Mouse (Mus musculus) MEL (cell line): ENCODE data around the gene Olfr323.

Source experiments
- BHLHE40 ChIP-seq: IDR thresholded peaks from 2 replicates; pipeline ENCODE4 v1.6.1; 2012; ENCODE audit warnings: low read depth, mild to moderate bottlenecking, inconsistent platforms, low read length, improper control_type of control experiment, borderline replicate concordance
- CHD1 ChIP-seq: IDR thresholded peaks from 2 replicates; pipeline ENCODE4 v1.6.1; 2012; ENCODE audit warnings: low read depth, mild to moderate bottlenecking, inconsistent platforms, low read length, improper control_type of control experiment
- CTCF ChIP-seq, 3 experiments: IDR thresholded peaks in 2 of 3; conservative IDR thresholded peaks in 1 of 3; 2 replicates each; pipeline ENCODE4 v1.5.1; 2011 to 2012; ENCODE audit warnings: low read length in 3 of 3, low read depth in 2 of 3, mild to moderate bottlenecking in 2 of 3, improper control_type of control experiment in 1 of 3, inconsistent platforms in 1 of 3, mixed read lengths in 1 of 3, moderate library complexity in 1 of 3; ENCODE audit not compliant: control insufficient read depth in 1 of 3, insufficient read depth in 1 of 3, poor library complexity in 1 of 3, severe bottlenecking in 1 of 3
- MAFK ChIP-seq: IDR thresholded peaks from 2 replicates; pipeline ENCODE4 v1.6.1; 2011; ENCODE audit warnings: low read depth, mild to moderate bottlenecking, low read length, improper control_type of control experiment, borderline replicate concordance
- POLR2A ChIP-seq, 2 experiments: IDR thresholded peaks; 2 replicates each; pipeline ENCODE4 v1.6.1; 2011 to 2012; ENCODE audit warnings: low read length in 2 of 2, mild to moderate bottlenecking in 2 of 2, control low read depth in 1 of 2, improper control_type of control experiment in 1 of 2, low read depth in 1 of 2, moderate library complexity in 1 of 2; ENCODE audit not compliant: control insufficient read depth in 1 of 2, insufficient read depth in 1 of 2, poor library complexity in 1 of 2
- SIN3A ChIP-seq: IDR thresholded peaks from 2 replicates; pipeline ENCODE4 v1.6.1; 2012; ENCODE audit warnings: low read length, improper control_type of control experiment, inconsistent platforms
- USF1 ChIP-seq: IDR thresholded peaks from 2 replicates; pipeline ENCODE4 v1.6.1; 2014; ENCODE audit warnings: low read depth, mild to moderate bottlenecking, inconsistent platforms, low read length, improper control_type of control experiment, moderate library complexity
- USF2 ChIP-seq, 2 experiments: IDR thresholded peaks; 2 replicates each; pipeline ENCODE4 v1.6.1; 2011 to 2012; ENCODE audit warnings: improper control_type of control experiment in 2 of 2, low read length in 2 of 2, borderline replicate concordance in 1 of 2, inconsistent platforms in 1 of 2, low read depth in 1 of 2, mild to moderate bottlenecking in 1 of 2; ENCODE audit not compliant: insufficient read depth in 1 of 2
- ZNF384 ChIP-seq: IDR thresholded peaks from 2 replicates; pipeline ENCODE4 v1.6.1; 2012; ENCODE audit warnings: low read depth, mild to moderate bottlenecking, inconsistent platforms, low read length, improper control_type of control experiment

- no peak for TF ChIP-seq ZNF384
- no peak for TF ChIP-seq CTCF (IDR thresholded peaks at IDR 0.05 in 2 of 3, conservative IDR thresholded peaks at IDR 0.05 in 1 of 3; ENCODE audit: control insufficient read depth in 1 of 3, insufficient read depth in 1 of 3, low read depth in 2 of 3, low read length in 3 of 3, poor library complexity in 1 of 3, severe bottlenecking in 1 of 3)
- TF ChIP-seq USF2 (IDR thresholded peaks at IDR 0.05; ENCODE audit: borderline replicate concordance in 1 of 2, insufficient read depth in 1 of 2, low read depth in 1 of 2, low read length in 2 of 2) = no peak
- no peak for TF ChIP-seq CHD1
- no peak for TF ChIP-seq USF1
- no peak for TF ChIP-seq SIN3A
- TF ChIP-seq BHLHE40 = no peak
- no peak for TF ChIP-seq MAFK
- TF ChIP-seq POLR2A (IDR thresholded peaks at IDR 0.05; ENCODE audit: control insufficient read depth in 1 of 2, insufficient read depth in 1 of 2, low read depth in 1 of 2, low read length in 2 of 2, poor library complexity in 1 of 2) = no peak
Measured at GRCm38 (mm10) chr11:58618369-58618768, 11.9 kb downstream of the Olfr323 start.
